Mouse (Mus musculus) forebrain, embryonic 13.5 days (tissue): ENCODE data around the gene Mmd2. TPM values are rescaled to one million over a fixed set of nuclear protein-coding genes. Genes with fewer than 3 reads are reported as not detected.
A peak's percentile ranks its signal among the peaks of the same experiment; 100 is the strongest.

Experiments used
- ATAC-seq: fragments of 200-750 bp; cut with Nextera tagmentation; 2 replicates; pipeline ENCODE4 v1.8.0; 2017
- H3K27ac ChIP-seq: fragments of 300-500 bp; sonication (generic); 2 replicates; pipeline ENCODE4 v1.5.1; 2015; ENCODE audit warnings: inconsistent platforms, mild to moderate bottlenecking, moderate library complexity
- H3K27me3 ChIP-seq: fragments of 300-500 bp; sonication (generic); 2 replicates; pipeline ENCODE4 v1.6.1; 2015; ENCODE audit warnings: mild to moderate bottlenecking, inconsistent platforms
- H3K36me3 ChIP-seq: fragments of 300-500 bp; sonication (generic); 2 replicates; pipeline ENCODE4 v1.6.1; 2015; ENCODE audit warnings: mild to moderate bottlenecking, inconsistent platforms; ENCODE audit not compliant: poor library complexity, severe bottlenecking
- H3K4me1 ChIP-seq: fragments of 300-500 bp; sonication (generic); 2 replicates; pipeline ENCODE4 v1.6.1; 2015; ENCODE audit warnings: inconsistent platforms
- H3K4me2 ChIP-seq: fragments of 300-500 bp; sonication (generic); 2 replicates; pipeline ENCODE4 v1.6.1; 2015; ENCODE audit warnings: inconsistent platforms, mild to moderate bottlenecking, moderate library complexity
- H3K4me3 ChIP-seq: fragments of 300-500 bp; sonication (generic); 2 replicates; pipeline ENCODE4 v1.5.1; 2015; ENCODE audit warnings: mild to moderate bottlenecking, inconsistent platforms
- H3K9ac ChIP-seq: fragments of 300-500 bp; sonication (generic); 2 replicates; pipeline ENCODE4 v1.6.1; 2015; ENCODE audit warnings: mild to moderate bottlenecking, inconsistent platforms
- H3K9me3 ChIP-seq: fragments of 300-500 bp; sonication (generic); replicated peaks from 2 replicates; pipeline ENCODE4 v1.6.1; 2016; ENCODE audit warnings: inconsistent platforms
- WGBS: fragments of 180-500 bp; shearing (Covaris S2); methylation state at CpG from one replicate; pipeline ENCODE4 v1.1.7; 2015; 5-methylcytosine and 5-hydroxymethylcytosine counted together
- polyA plus RNA-seq: library from polyadenylated mRNA; unstranded; fragments of >200 nt; fragmentation: Nextera tagmentation; extraction: Ambion mirVana; gene quantifications from 2 replicates; pipeline ENCODE4 v1.2.1, GENCODE M21; 2015

Mmd2 gene
- polyA plus RNA-seq = 42.7 and 43.1 TPM in 2 replicates

- H3K4me1 ChIP-seq = peaks cover 36% of the 10 kb centered on the region
- H3K9me3 ChIP-seq = no peaks in the 10 kb centered on the region
- no peaks in the 10 kb centered on the region for H3K36me3 ChIP-seq
- WGBS = 1% methylated on average over 40 of the region's 42 CpGs
- peak within 1 kb of the TSS; percentile 82 for H3K4me2 ChIP-seq
- ATAC-seq = peak; percentile 90
- H3K27me3 ChIP-seq = no peaks in the 10 kb centered on the region
- H3K9ac ChIP-seq = peak within 1 kb of the TSS; percentile 86
- peak within 1 kb of the TSS; percentile 59 for H3K4me3 ChIP-seq
- peak within 1 kb of the TSS; percentile 75 for H3K27ac ChIP-seq
These were observed at the start of gene Mmd2 for GRCm38 (mm10) chr5:142608259-142608988. Mmd2 (minus strand) TSS chr5:142608800.

GRCm38 (mm10) chr5:142652266-142652665, 43.7 kb upstream of the Mmd2 start:
- Histone ChIP-seq H3K4me1 (no peaks in the 10 kb centered on the region), H3K36me3 (peaks cover 21% of the 10 kb centered on the region), H3K4me2 (no peak overlapping the region), H3K4me3 (no peak overlapping the region), H3K9ac (no peak overlapping the region), H3K27ac (no peak overlapping the region), H3K27me3 (no peaks in the 10 kb centered on the region), H3K9me3 (no peaks in the 10 kb centered on the region)
- WGBS = 77% methylated on average over 4 of the region's 4 CpGs
- no peak for ATAC-seq

- no peaks in the 10 kb centered on the region for H3K9me3 ChIP-seq
- H3K4me2 ChIP-seq = no peak overlapping the region
- H3K36me3 ChIP-seq = peaks cover 8% of the 10 kb centered on the region
- 86% methylated on average over 6 of the region's 6 CpGs for WGBS
- H3K4me3 ChIP-seq = no peak overlapping the region
- no peak overlapping the region for H3K9ac ChIP-seq
- ATAC-seq = no peak
- H3K27me3 ChIP-seq = no peaks in the 10 kb centered on the region
- no peak overlapping the region for H3K27ac ChIP-seq
- no peaks in the 10 kb centered on the region for H3K4me1 ChIP-seq
These were observed 42.3 kb upstream of the Mmd2 start for GRCm38 (mm10) chr5:142650794-142651497.

DNA sequence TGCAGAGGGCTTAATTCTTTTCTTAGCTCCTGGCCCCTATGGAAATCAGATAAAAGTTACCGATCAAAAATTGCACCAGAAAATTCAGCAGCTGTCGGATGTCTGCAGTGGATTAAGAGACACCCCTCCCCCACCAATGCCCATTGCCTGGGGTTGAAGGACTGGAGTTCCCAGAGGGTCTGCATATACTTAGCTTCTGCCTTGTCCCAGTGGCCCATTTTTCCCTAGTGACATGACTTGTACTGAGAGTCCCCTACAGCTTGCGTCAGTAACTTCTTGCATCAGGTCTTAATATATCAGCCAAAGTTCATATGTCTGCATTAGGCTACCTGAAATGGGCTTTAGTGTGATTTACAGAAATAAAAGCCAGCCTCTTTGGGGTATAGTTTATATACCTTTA, 41.8 kb upstream of the Mmd2 start:
- WGBS = 71% methylated on average over 3 of the region's 3 CpGs
- H3K27ac ChIP-seq = no peak overlapping the region

GRCm38 (mm10) chr5:142649460-142650050, 41.0 kb upstream of the Mmd2 start:
- no peak overlapping the region for H3K27ac ChIP-seq
- no peak for ATAC-seq
- H3K27me3 ChIP-seq = no peaks in the 10 kb centered on the region
- no peaks in the 10 kb centered on the region for H3K9me3 ChIP-seq
- H3K4me3 ChIP-seq = no peak overlapping the region
- H3K9ac ChIP-seq = no peak overlapping the region
- H3K36me3 ChIP-seq = 0 out of 2 replicates have a peak, but pooled peaks cover 6% of the 10 kb centered on the region
- WGBS = 92% methylated on average over 4 of the region's 4 CpGs
- no peaks in the 10 kb centered on the region for H3K4me1 ChIP-seq
- no peak overlapping the region for H3K4me2 ChIP-seq

More for the DNA sequence above, 41.8 kb upstream of the Mmd2 start:
- ATAC-seq = no peak
- Histone ChIP-seq H3K4me2 (no peak overlapping the region), H3K9me3 (no peaks in the 10 kb centered on the region), H3K36me3 (peaks cover 4% of the 10 kb centered on the region; the same call in 1 of the 2 replicates), H3K4me1 (no peaks in the 10 kb centered on the region), H3K4me3 (no peak overlapping the region), H3K27me3 (no peaks in the 10 kb centered on the region), H3K9ac (no peak overlapping the region)

GRCm38 (mm10) chr5:142648162-142648561, 39.6 kb upstream of the Mmd2 start:
- Histone ChIP-seq H3K4me3 (no peak overlapping the region), H3K27me3 (no peaks in the 10 kb centered on the region), H3K4me2 (no peak overlapping the region), H3K36me3 (0 out of 2 replicates have a peak, but pooled peaks cover 13% of the 10 kb centered on the region), H3K4me1 (no peaks in the 10 kb centered on the region), H3K9me3 (no peaks in the 10 kb centered on the region), H3K9ac (no peak overlapping the region), H3K27ac (no peak overlapping the region)
- WGBS = 74% methylated on average over 7 of the region's 7 CpGs
- ATAC-seq = no peak

DNA sequence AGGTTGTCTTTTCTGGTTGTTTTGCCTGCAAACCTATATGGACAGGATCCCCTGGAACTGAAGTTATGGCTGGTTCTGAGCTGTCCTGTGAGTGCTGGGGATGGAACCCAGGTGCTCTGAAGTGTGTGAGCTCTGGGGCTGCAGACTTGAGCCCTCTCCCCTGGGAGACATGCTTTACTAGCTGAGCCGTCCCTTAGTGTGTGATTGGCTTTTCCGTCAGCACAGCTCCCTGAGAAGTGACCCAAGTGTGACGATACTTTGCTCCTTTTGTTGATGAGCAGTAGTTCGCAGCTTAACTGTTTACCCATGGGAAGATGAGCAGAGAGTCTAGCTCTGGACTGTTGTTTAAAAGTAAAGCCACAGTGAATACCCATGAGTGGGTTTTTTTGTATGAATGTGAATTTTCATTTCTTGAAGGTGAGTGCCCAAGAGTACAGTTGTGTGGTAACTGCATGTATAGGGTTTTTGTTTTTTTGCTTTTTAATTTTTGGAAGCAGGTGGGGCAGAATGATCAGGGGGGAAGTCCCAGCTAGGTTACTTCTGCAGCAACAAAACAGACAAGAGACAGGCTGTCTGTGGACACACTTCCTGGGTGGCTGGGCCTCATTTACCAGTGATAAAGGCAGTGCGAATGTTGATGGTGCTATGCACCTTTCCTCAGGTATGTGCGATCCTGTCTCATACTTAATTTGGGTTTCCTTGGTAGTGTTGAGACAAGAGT, 32.9 kb upstream of the Mmd2 start:
- no peak for ATAC-seq
- Histone ChIP-seq H3K4me2 (no peak overlapping the region), H3K27me3 (no peaks in the 10 kb centered on the region), H3K9ac (no peak overlapping the region), H3K36me3 (peaks cover 68% of the 10 kb centered on the region), H3K4me3 (no peak overlapping the region), H3K9me3 (no peaks in the 10 kb centered on the region), H3K4me1 (no peaks in the 10 kb centered on the region), H3K27ac (no peak overlapping the region)
- 88% methylated on average over 6 of the region's 6 CpGs for WGBS

- H3K4me1 ChIP-seq = no peaks in the 10 kb centered on the region
- no peak overlapping the region for H3K4me2 ChIP-seq
- 76% methylated on average over 5 of the region's 5 CpGs for WGBS
- H3K9me3 ChIP-seq = no peaks in the 10 kb centered on the region
- peaks cover 71% of the 10 kb centered on the region for H3K36me3 ChIP-seq
- no peak overlapping the region for H3K9ac ChIP-seq
- ATAC-seq = no peak
- H3K27me3 ChIP-seq = no peaks in the 10 kb centered on the region
- H3K27ac ChIP-seq = no peak overlapping the region
- no peak overlapping the region for H3K4me3 ChIP-seq
These were observed 31.5 kb upstream of the Mmd2 start for GRCm38 (mm10) chr5:142640088-142640487.

- Histone ChIP-seq H3K27me3 (no peaks in the 10 kb centered on the region), H3K27ac (no peak overlapping the region), H3K9ac (no peak overlapping the region), H3K36me3 (peaks cover 77% of the 10 kb centered on the region), H3K4me1 (no peaks in the 10 kb centered on the region), H3K9me3 (no peaks in the 10 kb centered on the region), H3K4me2 (no peak overlapping the region), H3K4me3 (no peak overlapping the region)
- WGBS = 91% methylated on average over 5 of the region's 5 CpGs
- no peak for ATAC-seq
These were observed 29.2 kb upstream of the Mmd2 start for GRCm38 (mm10) chr5:142637823-142638222.

- WGBS = 8% methylated on average over 6 of the region's 6 CpGs
These were observed 21.6 kb upstream of the Mmd2 start for GRCm38 (mm10) chr5:142630224-142630623.

DNA sequence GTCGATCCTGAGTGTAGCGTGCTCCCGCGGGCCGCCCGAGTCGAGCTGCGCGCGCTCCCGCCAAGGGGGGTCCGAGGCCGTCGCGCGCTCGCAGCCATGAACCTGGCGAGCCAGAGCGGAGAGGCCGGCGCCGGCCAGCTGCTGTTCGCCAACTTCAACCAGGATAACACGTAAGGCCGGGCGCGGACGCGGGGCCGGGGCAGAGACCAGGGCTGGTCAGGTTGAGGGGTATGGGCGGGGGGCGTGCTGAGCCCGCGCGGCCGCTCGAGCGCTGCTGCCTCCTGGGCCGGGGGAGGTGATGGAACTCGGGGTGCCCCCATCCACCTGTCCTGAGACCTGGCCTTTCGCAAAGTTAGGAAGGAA, 21.0 kb upstream of the Mmd2 start:
- Histone ChIP-seq H3K4me2 (peak overlapping the region; percentile 92), H3K27me3 (no peaks in the 10 kb centered on the region; the same call in 1 of the 2 replicates), H3K9me3 (no peaks in the 10 kb centered on the region), H3K4me3 (peak overlapping the region; percentile 83), H3K27ac (peak overlapping the region; percentile 73), H3K4me1 (peaks cover 22% of the 10 kb centered on the region), H3K9ac (peak overlapping the region; percentile 89), H3K36me3 (peaks cover 27% of the 10 kb centered on the region)
- peak; percentile 75 for ATAC-seq
- under 1% methylated on average over 41 of the region's 41 CpGs for WGBS

More at GRCm38 (mm10) chr5:142630224-142630623, 21.6 kb upstream of the Mmd2 start:
- Histone ChIP-seq H3K4me1 (peaks cover 22% of the 10 kb centered on the region), H3K4me2 (peak overlapping the region; percentile 92), H3K9ac (peak overlapping the region; percentile 89), H3K27me3 (no peaks in the 10 kb centered on the region; the same call in 1 of the 2 replicates), H3K27ac (peak overlapping the region; percentile 73; the same call in 1 of the 2 replicates), H3K9me3 (no peaks in the 10 kb centered on the region), H3K36me3 (peaks cover 29% of the 10 kb centered on the region), H3K4me3 (peak overlapping the region; percentile 83)
- no peak for ATAC-seq
